ENCODE assay signal across 13 mouse cellular contexts in genomic region chr17:12403420-12403819, GRCm38 (mm10). TPM values are rescaled to one million over a fixed set of nuclear protein-coding genes. Genes with fewer than 3 reads are reported as not detected.
DNase-seq lines count a peak whose midpoint lies in the region; ATAC-seq and TF ChIP-seq lines count a peak whose summit lies in the region.
"Had no signal": no experiment of that assay in that cellular context is flagged by ENCODE, and none has a peak within 500 bp of the region (broad histone marks: within the 10 kb centered on the region; RNA-seq: fewer than 3 reads in every experiment).

No protein-coding gene starts in this region.

- no peak overlapping the region for H3K27ac ChIP-seq in heart, embryonic 10.5 days
- peak overlapping the region; percentile 55; the same call in 1 of the 2 replicates for H3K27ac ChIP-seq in liver, postnatal 0 days (ENCODE audit: low read depth)
- no peak overlapping the region for H3K27ac ChIP-seq in liver, embryonic 11.5 days (ENCODE audit: low read depth, low read length)
- H3K27ac ChIP-seq: hindbrain, embryonic 12.5 days; macrophage had no signal

- WGBS in heart, embryonic 10.5 days = 71% methylated on average over 7 of the region's 7 CpGs
- WGBS in liver, postnatal 0 days (ENCODE audit: insufficient replicate concordance) = 61% methylated on average over 7 of the region's 7 CpGs
- WGBS in liver, embryonic 11.5 days = 69% methylated on average over 7 of the region's 7 CpGs
- WGBS in lung, adult 2 months = 36% methylated on average over 7 of the region's 7 CpGs

- H3K4me1 ChIP-seq in heart, embryonic 10.5 days = no peaks in the 10 kb centered on the region
- no peaks in the 10 kb centered on the region; the same call in 1 of the 2 replicates for H3K4me1 ChIP-seq in liver, postnatal 0 days (ENCODE audit: insufficient read depth)
- no peaks in the 10 kb centered on the region for H3K4me1 ChIP-seq in liver, embryonic 11.5 days (replicated peaks; ENCODE audit: control insufficient read depth, insufficient read depth, low read length)
- H3K4me1 ChIP-seq in lung, adult 2 months (ENCODE audit: control insufficient read depth, insufficient read depth, low read length) = no peaks in the 10 kb centered on the region
- H3K4me1 ChIP-seq: hindbrain, embryonic 12.5 days had no signal

- TF ChIP-seq POLR2A in lung, adult 2 months (IDR thresholded peaks at IDR 0.05; ENCODE audit: borderline replicate concordance, extremely low read depth, low read depth, low read length) = no peak

- H3K9ac ChIP-seq in liver, postnatal 0 days (replicated peaks) = no peak overlapping the region
- no peak overlapping the region for H3K9ac ChIP-seq in liver, embryonic 11.5 days (ENCODE audit: low read depth, low read length)
- H3K9ac ChIP-seq: hindbrain, embryonic 12.5 days had no signal

- peaks cover 15% of the 10 kb centered on the region; the same call in 1 of the 2 replicates for H3K9me3 ChIP-seq in heart, embryonic 10.5 days
- H3K9me3 ChIP-seq in liver, postnatal 0 days (ENCODE audit: low read length) = no peaks in the 10 kb centered on the region
- peaks cover 3% of the 10 kb centered on the region; the same call in 1 of the 2 replicates for H3K9me3 ChIP-seq in liver, embryonic 11.5 days (ENCODE audit: control insufficient read depth, low read length)
- H3K9me3 ChIP-seq: hindbrain, embryonic 12.5 days had no signal

- H3K27me3 ChIP-seq in heart, embryonic 10.5 days (ENCODE audit: insufficient read depth, poor library complexity, severe bottlenecking) = peaks cover 3% of the 10 kb centered on the region
- H3K27me3 ChIP-seq in liver, postnatal 0 days (ENCODE audit: insufficient read depth, low read length) = no peaks in the 10 kb centered on the region
- H3K27me3 ChIP-seq in liver, embryonic 11.5 days (replicated peaks; ENCODE audit: control insufficient read depth, insufficient read depth, low read length) = no peaks in the 10 kb centered on the region
- H3K27me3 ChIP-seq: hindbrain, embryonic 12.5 days had no signal

- TF ChIP-seq EP300 in liver, postnatal 0 days (IDR thresholded peaks at IDR 0.05; ENCODE audit: low read depth) = no peak

- peak; percentile 37; the same call in 1 of the 2 replicates for TF ChIP-seq CTCF in liver, postnatal 0 days (IDR thresholded peaks at IDR 0.05; ENCODE audit: low read depth)
- peak; percentile 53; the same call in 1 of the 2 replicates for TF ChIP-seq CTCF in lung, adult 2 months (IDR thresholded peaks at IDR 0.05; ENCODE audit: insufficient read depth, low read length)

- no peak overlapping the region for H3K4me2 ChIP-seq in liver, postnatal 0 days (ENCODE audit: low read depth, low read length)
- H3K4me2 ChIP-seq in liver, embryonic 11.5 days = no peak overlapping the region
- H3K4me2 ChIP-seq: hindbrain, embryonic 12.5 days had no signal

- peak; percentile 70 for ATAC-seq in liver, postnatal 0 days
- ATAC-seq in liver, embryonic 11.5 days (replicated peaks; ENCODE audit: low FRiP score) = no peak
- ATAC-seq in frontal cortex, adult (ENCODE audit: low TSS enrichment) = no peak
- ATAC-seq: midbrain, embryonic 16.5 days had no signal

- peak; percentile 22 for DNase-seq in heart, postnatal 4 days
- DNase-seq in heart, embryonic 10.5 days (ENCODE audit: low spot score) = no peak
- no peak for DNase-seq in liver, postnatal 0 days
- DNase-seq in liver, embryonic 11.5 days (ENCODE audit: low spot score) = no peak
- no peak for DNase-seq in lung, adult 2 months
- no peak for DNase-seq in urinary bladder, postnatal 4 days (ENCODE audit: low spot score in 2 of 2)
- DNase-seq: cerebellum, adult 18-20 months; gastrocnemius, postnatal 10 days; right cerebral cortex, adult 18-20 months had no signal

- no peaks in the 10 kb centered on the region for H3K36me3 ChIP-seq in heart, embryonic 10.5 days
- H3K36me3 ChIP-seq in liver, postnatal 0 days (replicated peaks; ENCODE audit: insufficient read depth, low read length) = peaks cover 39% of the 10 kb centered on the region
- no peaks in the 10 kb centered on the region for H3K36me3 ChIP-seq in liver, embryonic 11.5 days (ENCODE audit: control insufficient read depth, insufficient read depth, low read length)
- H3K36me3 ChIP-seq: hindbrain, embryonic 12.5 days had no signal

- H3K4me3 ChIP-seq in heart, embryonic 10.5 days = no peak overlapping the region
- no peak overlapping the region for H3K4me3 ChIP-seq in liver, postnatal 0 days (ENCODE audit: low read depth, low read length)
- no peak overlapping the region for H3K4me3 ChIP-seq in liver, embryonic 11.5 days (ENCODE audit: low read depth, low read length)
- H3K4me3 ChIP-seq in lung, adult 2 months (replicated peaks; ENCODE audit: extremely low read depth, low read depth, low read length) = no peak overlapping the region
- H3K4me3 ChIP-seq: hindbrain, embryonic 12.5 days had no signal

RNA-seq across cellular contexts. Expression of gene Plg, which starts 25.0 kb away (rescaled TPM):
- under 1 TPM in 1 of 2 experiments, not detected in 1; 0.11 TPM for total RNA-seq in heart, postnatal 4 days (2021)
- polyA plus RNA-seq in heart, embryonic 10.5 days (2016; fragmentation: Nextera tagmentation; extraction: Ambion mirVana) = 0.63 and 19.7 TPM in 2 replicates
- 1,130 and 1,170 TPM in 2 replicates for polyA plus RNA-seq in liver, postnatal 0 days (2015; fragmentation: Nextera tagmentation; extraction: Ambion mirVana)
- 130 and 157 TPM in 2 replicates for polyA plus RNA-seq in liver, embryonic 11.5 days (2014; fragmentation: Nextera tagmentation; extraction: Ambion mirVana)
- polyA plus RNA-seq in lung, adult 2 months (2012; rRNA removed) = 0.27 and 0.59 TPM in 2 replicates
- polyA plus RNA-seq: hindbrain, embryonic 12.5 days; macrophage; midbrain, embryonic 16.5 days had no signal
